Mouse (Mus musculus) liver, adult 2 months (tissue): Measurements from ENCODE around the gene Ctxn1.

Experiments
- CTCF ChIP-seq: fragments of 200-500 bp; IDR thresholded peaks from 2 replicates; pipeline ENCODE4 v1.5.1; 2011; ENCODE audit warnings: low read depth, low read length, control low read depth
- POLR2A ChIP-seq: fragments of 200-500 bp; IDR thresholded peaks from 2 replicates; pipeline ENCODE4 v1.6.1; 2011; ENCODE audit warnings: low read length, control low read depth; ENCODE audit not compliant: insufficient read depth; ENCODE audit errors: extremely low read depth

- no peak for TF ChIP-seq CTCF
- TF ChIP-seq POLR2A, result no peak
Measured at GRCm38 (mm10) chr8:4213210-4214005, 45.7 kb downstream of the Ctxn1 start.
